Mouse (Mus musculus) heart, embryonic 15.5 days (tissue): ENCODE measurements around the gene AL731706.1. TPM values are rescaled to one million over a fixed set of nuclear protein-coding genes. Genes with fewer than 3 reads are reported as not detected.

Source experiments
- ATAC-seq: fragments of 200-750 bp; cut with Nextera tagmentation; replicated peaks from 2 replicates; pipeline ENCODE4 v1.8.0; 2017; ENCODE audit warnings: low read depth, moderate TSS enrichment; ENCODE audit not compliant: insufficient number of reproducible peaks, insufficient read depth, low FRiP score
- H3K27ac ChIP-seq: fragments of 300-500 bp; sonication (generic); 2 replicates; pipeline ENCODE4 v1.5.1; 2015; ENCODE audit warnings: mild to moderate bottlenecking, inconsistent platforms
- H3K27me3 ChIP-seq: fragments of 300-500 bp; sonication (generic); 2 replicates; pipeline ENCODE4 v1.6.1; 2015; ENCODE audit warnings: inconsistent platforms
- H3K36me3 ChIP-seq: fragments of 300-500 bp; sonication (generic); 2 replicates; pipeline ENCODE4 v1.6.1; 2015; ENCODE audit warnings: mild to moderate bottlenecking, inconsistent platforms
- H3K4me1 ChIP-seq: fragments of 300-500 bp; sonication (generic); replicated peaks from 2 replicates; pipeline ENCODE4 v1.6.1; 2015; ENCODE audit warnings: inconsistent platforms
- H3K4me2 ChIP-seq: fragments of 300-500 bp; sonication (generic); 2 replicates; pipeline ENCODE4 v1.6.1; 2015; ENCODE audit warnings: inconsistent platforms, mild to moderate bottlenecking, moderate library complexity
- H3K4me3 ChIP-seq: fragments of 300-500 bp; sonication (generic); 2 replicates; pipeline ENCODE4 v1.5.1; 2015; ENCODE audit warnings: mild to moderate bottlenecking, inconsistent platforms
- H3K9ac ChIP-seq: fragments of 300-500 bp; sonication (generic); 2 replicates; pipeline ENCODE4 v1.6.1; 2015; ENCODE audit warnings: mild to moderate bottlenecking, inconsistent platforms
- H3K9me3 ChIP-seq: fragments of 300-500 bp; sonication (generic); replicated peaks from 2 replicates; pipeline ENCODE4 v1.6.1; 2016; ENCODE audit warnings: inconsistent platforms
- WGBS: fragments of 180-500 bp; shearing (Covaris S2); methylation state at CpG from one replicate; pipeline ENCODE4 v1.1.7; 2015; ENCODE audit warnings: mixed read lengths; 5-methylcytosine and 5-hydroxymethylcytosine counted together
- polyA plus RNA-seq: library from polyadenylated mRNA; unstranded; fragments of >200 nt; fragmentation: Nextera tagmentation; extraction: Ambion mirVana; gene quantifications from 2 replicates; pipeline ENCODE4 v1.2.1, GENCODE M21; 2015

Gene AL731706.1
- polyA plus RNA-seq, 1 experiment from 2014 or later: 43.9 TPM

DNA sequence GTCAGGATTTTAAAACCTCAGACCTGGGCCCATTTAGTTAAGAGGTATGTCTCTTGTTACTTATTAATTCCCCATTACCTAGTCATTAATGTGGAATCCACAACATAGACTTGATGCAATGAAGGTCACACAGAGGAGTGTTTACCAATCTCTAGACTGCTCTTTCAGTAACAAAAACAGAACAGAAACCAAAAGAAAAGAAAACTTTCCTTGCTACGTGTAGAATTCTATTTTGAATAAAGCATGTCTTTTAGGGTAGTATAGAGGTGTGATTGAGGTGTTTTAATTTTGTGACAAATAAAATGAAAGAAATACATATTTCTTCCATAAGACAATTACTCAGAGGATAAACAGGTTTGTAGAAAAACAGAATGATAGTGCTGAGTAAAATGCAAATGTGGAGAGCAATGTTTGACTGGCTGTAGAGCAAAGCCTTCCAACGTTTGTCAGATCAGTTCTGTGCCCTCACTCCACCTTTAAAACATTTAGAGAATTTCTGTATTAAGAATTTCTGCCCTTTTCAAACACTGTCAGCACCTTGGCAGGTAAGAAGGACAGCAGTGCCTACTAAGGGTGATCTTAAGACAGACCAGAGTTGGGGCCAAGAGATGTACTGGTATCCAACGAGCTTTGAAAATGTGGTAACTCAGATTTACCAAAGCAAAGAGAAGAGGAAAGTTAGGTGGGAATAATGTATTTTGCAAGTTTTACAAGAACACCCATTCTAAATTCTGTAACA is 57.0 kb downstream of the AL731706.1 start:
- Histone ChIP-seq H3K27ac (no peak overlapping the region), H3K27me3 (no peaks in the 10 kb centered on the region), H3K9me3 (no peaks in the 10 kb centered on the region), H3K9ac (no peak overlapping the region), H3K4me3 (no peak overlapping the region), H3K4me2 (no peak overlapping the region), H3K4me1 (0 out of 2 replicates have a peak, but pooled peaks cover 7% of the 10 kb centered on the region), H3K36me3 (no peaks in the 10 kb centered on the region)
- 70% methylated on average over 3 of the region's 3 CpGs for WGBS
- no peak for ATAC-seq

DNA sequence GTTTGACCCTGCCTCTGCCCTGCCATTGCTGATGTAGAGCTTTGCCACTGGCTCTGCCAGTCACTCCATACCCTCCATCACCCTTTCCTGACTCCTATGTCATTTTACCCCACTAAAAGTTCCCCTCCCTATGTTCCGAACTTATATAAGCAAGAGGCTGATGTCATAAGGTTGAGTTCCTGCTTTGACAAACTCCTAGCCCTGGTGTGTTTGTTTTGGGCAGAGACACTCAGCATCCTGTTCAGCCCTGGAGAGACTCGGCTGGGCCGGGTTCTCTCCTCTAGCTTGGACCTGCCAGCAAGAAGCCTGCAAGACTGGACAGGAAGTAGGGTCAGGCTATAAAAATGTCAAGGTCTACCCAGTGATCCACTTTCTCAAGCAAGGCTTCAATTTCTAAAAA is 58.3 kb downstream of the AL731706.1 start:
- ATAC-seq: no peak; the same call in 1 of the 2 replicates
- Histone ChIP-seq H3K4me3 (no peak overlapping the region), H3K27ac (no peak overlapping the region), H3K9ac (no peak overlapping the region), H3K27me3 (no peaks in the 10 kb centered on the region), H3K36me3 (no peaks in the 10 kb centered on the region), H3K4me2 (no peak overlapping the region), H3K9me3 (no peaks in the 10 kb centered on the region), H3K4me1 (0 out of 2 replicates have a peak, but pooled peaks cover 7% of the 10 kb centered on the region)
- 45% methylated on average over 3 of the region's 3 CpGs for WGBS

Other genes with a start within 250 kb of the AL731706.1 start
- gene Snap25, start 177.9 kb downstream of the AL731706.1 start, polyA plus RNA-seq: 0.59 and 3.9 TPM in 2 replicates
- gene AL731706.2, start 5.7 kb downstream of the AL731706.1 start, polyA plus RNA-seq: 52.3 and 59.3 TPM in 2 replicates
- gene Slx4ip, start 171 bp downstream of the AL731706.1 start, polyA plus RNA-seq: 4.3 and 4.5 TPM in 2 replicates
- 18.9 and 19.9 TPM in 2 replicates for gene Mkks, start within 50 bp of the AL731706.1 start, polyA plus RNA-seq
- gene Jag1, start 225.3 kb upstream of the AL731706.1 start, polyA plus RNA-seq: 11.8 and 16.5 TPM in 2 replicates